Mouse (Mus musculus): ENCODE data around the gene Zbtb44. TPM values are rescaled to one million over a fixed set of nuclear protein-coding genes. Genes with fewer than 3 reads are reported as not detected.

Gene Zbtb44
- total RNA-seq (2023), result 10 to 100 TPM; 27.3 to 29.2 TPM

GRCm38 (mm10) chr9:31030532-31031413 lies at the start of gene Zbtb44:
Gene Zbtb44, plus strand, starts transcription at chr9:31030644.

Other genes starting within 250 kb of the Zbtb44 start
- not detected for gene Adamts15, start 108.2 kb upstream of the Zbtb44 start, total RNA-seq (2023)
- not detected for gene Adamts8, start 88.1 kb upstream of the Zbtb44 start, total RNA-seq (2023)
- gene St14, start 101.2 kb downstream of the Zbtb44 start, total RNA-seq (2023), result 1 to 10 TPM; 2.1 to 2.7 TPM
- gene Aplp2, start 181.2 kb downstream of the Zbtb44 start, total RNA-seq (2023), result 10 to 100 TPM; 45.7 to 65.7 TPM
- 10 to 100 TPM; 11.5 to 12.3 TPM for gene Prdm10, start 249.9 kb downstream of the Zbtb44 start, total RNA-seq (2023)